Mouse (Mus musculus) liver, embryonic 16.5 days (tissue): ENCODE results near the gene Ddx20. TPM values are rescaled to one million over a fixed set of nuclear protein-coding genes. Genes with fewer than 3 reads are reported as not detected.

ENCODE experiments used
- ATAC-seq: fragments of 200-750 bp; cut with Nextera tagmentation; 2 replicates; pipeline ENCODE4 v1.8.0; 2017; ENCODE audit warnings: low read depth, mild to moderate bottlenecking, moderate number of reproducible peaks, moderate library complexity
- H3K27ac ChIP-seq: fragments of 300-500 bp; sonication (generic); 2 replicates; pipeline ENCODE4 v1.5.1; 2014; ENCODE audit warnings: mild to moderate bottlenecking, low read length
- H3K27me3 ChIP-seq: fragments of 300-500 bp; sonication (generic); 2 replicates; pipeline ENCODE4 v1.6.1; 2014; ENCODE audit warnings: low read depth, low read length, mixed read lengths; ENCODE audit not compliant: control insufficient read depth, insufficient read depth
- H3K36me3 ChIP-seq: fragments of 300-500 bp; sonication (generic); 2 replicates; pipeline ENCODE4 v1.6.1; 2014; ENCODE audit warnings: mild to moderate bottlenecking; ENCODE audit not compliant: control insufficient read depth, insufficient read depth
- H3K4me1 ChIP-seq: fragments of 300-500 bp; sonication (generic); 2 replicates; pipeline ENCODE4 v1.6.1; 2014; ENCODE audit warnings: low read depth, low read length, mixed read lengths; ENCODE audit not compliant: control insufficient read depth
- H3K4me2 ChIP-seq: fragments of 300-500 bp; sonication (generic); 2 replicates; pipeline ENCODE4 v1.6.1; 2014; ENCODE audit warnings: low read depth, low read length, mixed read lengths
- H3K4me3 ChIP-seq: fragments of 300-500 bp; sonication (generic); 2 replicates; pipeline ENCODE4 v1.5.1; 2014; ENCODE audit warnings: low read depth, mild to moderate bottlenecking, low read length
- H3K9ac ChIP-seq: fragments of 300-500 bp; sonication (generic); 2 replicates; pipeline ENCODE4 v1.6.1; 2014; ENCODE audit warnings: low read depth, low read length
- H3K9me3 ChIP-seq: fragments of 300-500 bp; sonication (generic); replicated peaks from 2 replicates; pipeline ENCODE4 v1.6.1; 2016; ENCODE audit warnings: low read length; ENCODE audit not compliant: control insufficient read depth
- WGBS: fragments of 180-500 bp; shearing (Covaris S2); extraction: QIAGEN DNeasy Blood & Tissue Kit; methylation state at CpG from one replicate; pipeline ENCODE4 v1.1.7; 2014; ENCODE audit not compliant: insufficient replicate concordance; 5-methylcytosine and 5-hydroxymethylcytosine counted together
- polyA plus RNA-seq: library from polyadenylated mRNA; unstranded; fragments of >200 nt; fragmentation: Nextera tagmentation; extraction: Ambion mirVana; gene quantifications from 2 replicates; pipeline ENCODE4 v1.2.1, GENCODE M21; 2015

Gene Ddx20
- polyA plus RNA-seq, 1 experiment from 2014 or later = 13.3 TPM

DNA sequence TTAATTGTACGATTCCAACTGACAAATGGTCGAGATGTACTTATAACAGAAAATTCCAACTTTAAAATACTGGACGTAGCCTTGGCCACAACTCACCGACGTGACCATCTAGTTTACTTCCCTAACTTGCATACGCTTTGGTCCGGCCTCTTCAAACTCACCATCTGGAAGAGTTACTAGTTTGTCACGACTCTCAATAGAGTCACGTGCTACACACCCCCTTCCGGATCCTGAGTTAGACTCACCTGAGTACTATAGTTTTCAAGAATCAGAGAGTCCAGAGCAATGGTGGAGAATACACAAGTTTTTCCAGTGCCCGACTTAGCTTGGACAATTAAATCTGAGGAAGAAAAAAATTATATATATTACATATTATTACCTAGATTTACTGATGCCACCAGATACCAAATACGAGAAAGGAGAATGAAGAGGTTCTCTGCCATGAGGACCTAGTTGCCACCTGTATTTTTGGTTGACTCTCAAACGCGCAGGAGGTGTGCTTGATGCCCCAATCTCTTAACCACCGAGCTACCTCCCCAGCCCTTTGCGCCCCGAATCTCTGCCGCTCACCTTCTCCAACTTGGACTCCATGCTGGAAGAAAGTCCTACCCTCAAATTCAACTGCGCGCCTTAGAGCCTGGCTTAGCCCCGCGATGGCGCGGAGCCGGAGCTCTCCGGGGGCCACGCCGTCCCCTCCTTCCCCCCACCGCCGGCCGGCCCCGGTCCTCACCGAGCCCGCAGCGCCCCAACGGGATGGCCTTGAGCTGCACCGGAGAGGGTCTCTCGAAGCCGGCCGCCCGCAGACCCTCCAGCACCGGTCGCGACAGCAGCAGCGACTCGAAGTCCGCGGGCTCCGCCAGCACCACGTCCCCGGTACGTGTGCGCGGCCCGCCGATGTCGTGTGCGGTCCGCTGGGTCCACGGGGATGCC is 715 bp downstream of the Ddx20 start:
- ATAC-seq = peak; percentile 33
- Histone ChIP-seq H3K4me1 (peaks cover 14% of the 10 kb centered on the region), H3K27me3 (no peaks in the 10 kb centered on the region), H3K9me3 (no peaks in the 10 kb centered on the region), H3K4me3 (peak overlapping the region; percentile 100), H3K4me2 (peak overlapping the region; percentile 84), H3K27ac (peak overlapping the region; percentile 87), H3K9ac (peak overlapping the region; percentile 98), H3K36me3 (peaks cover 13% of the 10 kb centered on the region)
- 4% methylated on average over 60 of the region's 60 CpGs for WGBS

DNA sequence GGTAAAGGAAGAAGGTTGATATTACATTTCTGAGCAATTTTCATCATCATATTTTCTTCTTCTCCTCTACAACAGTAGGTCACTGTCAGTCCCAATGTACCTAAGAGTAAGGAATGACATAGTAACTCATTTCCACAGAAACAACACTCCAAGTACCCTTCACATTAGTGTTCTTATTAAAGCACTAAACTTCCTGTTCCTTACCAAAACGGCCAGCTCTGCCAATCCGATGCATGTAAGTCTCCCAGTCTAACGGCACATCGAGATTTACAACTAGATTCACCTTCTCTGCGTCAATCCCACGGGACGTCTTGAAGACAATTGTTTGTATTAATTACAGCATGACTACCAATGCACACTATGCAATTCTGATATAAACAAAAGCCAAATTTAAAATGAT is 7.0 kb downstream of the Ddx20 start:
- ATAC-seq = no peak
- no peak overlapping the region for H3K4me3 ChIP-seq
- peaks cover 33% of the 10 kb centered on the region for H3K36me3 ChIP-seq
- no peaks in the 10 kb centered on the region for H3K9me3 ChIP-seq
- whole genome bisulfite sequencing = 86% methylated on average over 7 of the region's 7 CpGs
- no peak overlapping the region for H3K9ac ChIP-seq
- H3K27ac ChIP-seq = no peak overlapping the region
- H3K4me1 ChIP-seq = no peaks in the 10 kb centered on the region
- H3K4me2 ChIP-seq = no peak overlapping the region
- no peaks in the 10 kb centered on the region for H3K27me3 ChIP-seq

DNA sequence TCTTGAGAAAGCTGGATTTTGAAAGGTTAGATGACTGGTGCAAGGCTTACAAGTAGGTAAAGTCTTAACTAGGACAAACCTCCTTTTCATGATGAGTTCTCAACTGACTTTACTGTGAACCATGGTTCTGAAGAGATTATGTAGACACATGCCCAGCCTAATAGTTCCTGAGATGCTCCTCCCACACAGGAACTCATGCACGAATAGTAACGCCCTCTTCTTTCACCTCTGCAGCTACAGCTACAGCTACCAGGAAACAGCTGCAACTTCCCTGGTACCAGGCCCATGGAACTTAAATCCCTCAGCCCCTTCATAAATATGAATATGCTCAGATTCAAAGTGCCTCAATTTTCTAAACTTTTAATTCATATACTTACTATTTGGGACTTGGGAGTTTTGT is 11.4 kb downstream of the Ddx20 start:
- H3K4me2 ChIP-seq = no peak overlapping the region
- no peaks in the 10 kb centered on the region for H3K27me3 ChIP-seq
- H3K9me3 ChIP-seq = no peaks in the 10 kb centered on the region
- H3K9ac ChIP-seq = no peak overlapping the region
- H3K36me3 ChIP-seq = peaks cover 18% of the 10 kb centered on the region
- WGBS = 28% methylated on average over 2 of the region's 2 CpGs
- H3K4me3 ChIP-seq = no peak overlapping the region
- no peak overlapping the region for H3K27ac ChIP-seq
- no peaks in the 10 kb centered on the region for H3K4me1 ChIP-seq
- no peak for ATAC-seq

DNA sequence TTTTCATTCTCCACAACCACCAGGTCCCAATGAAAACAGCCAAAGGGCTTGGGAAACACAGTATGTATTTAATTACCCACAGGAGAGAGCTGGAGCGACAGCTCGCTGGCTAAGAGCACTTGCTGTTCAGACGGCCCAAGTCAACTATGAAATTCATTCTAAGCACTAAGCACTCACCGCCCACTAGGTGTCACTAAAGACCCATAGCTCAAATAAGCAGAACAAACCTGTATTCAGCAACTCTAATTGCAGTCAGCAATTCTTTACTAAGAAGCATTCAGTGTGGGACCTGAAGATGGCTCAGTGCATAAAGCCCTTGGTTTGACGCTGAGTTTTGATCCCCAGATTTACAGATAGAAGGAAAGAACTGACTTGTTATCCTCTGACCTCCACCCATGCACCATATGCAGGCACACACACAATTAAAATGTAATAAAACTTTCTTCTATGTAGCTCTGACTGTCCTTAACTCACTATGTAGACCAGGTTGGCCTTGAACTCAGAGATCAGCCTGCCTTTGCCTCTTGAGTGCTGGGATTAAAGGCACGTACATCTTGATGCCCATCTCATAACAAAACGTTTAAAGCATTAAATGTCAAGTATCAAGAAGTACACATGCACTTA is 12.7 kb downstream of the Ddx20 start:
- Histone ChIP-seq H3K36me3 (peaks cover 15% of the 10 kb centered on the region), H3K27me3 (no peaks in the 10 kb centered on the region), H3K4me1 (no peaks in the 10 kb centered on the region), H3K4me2 (no peak overlapping the region), H3K9me3 (no peaks in the 10 kb centered on the region), H3K4me3 (no peak overlapping the region), H3K9ac (no peak overlapping the region), H3K27ac (no peak overlapping the region)
- 23% methylated on average over 7 of the region's 7 CpGs for WGBS
- 0 out of 2 replicates have a peak, but pooled peaks have one; percentile 11 for ATAC-seq

DNA sequence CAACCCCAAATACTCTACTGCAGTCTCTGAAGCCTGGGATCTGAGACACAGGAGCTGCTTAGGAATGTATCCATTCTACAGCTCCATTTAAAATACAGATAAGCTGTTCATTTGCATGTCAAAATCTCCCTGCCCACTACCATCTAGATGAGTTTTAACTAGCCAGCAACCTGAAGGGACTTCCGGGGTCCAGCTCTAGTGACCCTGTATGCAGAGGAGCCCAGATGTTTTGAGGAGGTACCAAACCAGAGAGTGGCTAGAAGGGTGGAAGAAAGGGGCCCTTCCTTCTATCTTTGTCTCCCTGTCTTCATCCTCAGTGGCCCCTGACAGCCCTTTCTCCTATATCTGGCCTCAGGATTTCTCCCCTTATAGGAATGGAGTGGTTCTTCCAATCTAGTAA is 16.6 kb downstream of the Ddx20 start:
- no peak for ATAC-seq
- no peak overlapping the region for H3K9ac ChIP-seq
- H3K4me2 ChIP-seq = no peak overlapping the region
- H3K36me3 ChIP-seq = no peaks in the 10 kb centered on the region
- no peaks in the 10 kb centered on the region for H3K27me3 ChIP-seq
- no peaks in the 10 kb centered on the region for H3K4me1 ChIP-seq
- H3K9me3 ChIP-seq = no peaks in the 10 kb centered on the region
- WGBS = 64% methylated on average over 1 of the region's 1 CpGs
- H3K27ac ChIP-seq = no peak overlapping the region
- no peak overlapping the region for H3K4me3 ChIP-seq

DNA sequence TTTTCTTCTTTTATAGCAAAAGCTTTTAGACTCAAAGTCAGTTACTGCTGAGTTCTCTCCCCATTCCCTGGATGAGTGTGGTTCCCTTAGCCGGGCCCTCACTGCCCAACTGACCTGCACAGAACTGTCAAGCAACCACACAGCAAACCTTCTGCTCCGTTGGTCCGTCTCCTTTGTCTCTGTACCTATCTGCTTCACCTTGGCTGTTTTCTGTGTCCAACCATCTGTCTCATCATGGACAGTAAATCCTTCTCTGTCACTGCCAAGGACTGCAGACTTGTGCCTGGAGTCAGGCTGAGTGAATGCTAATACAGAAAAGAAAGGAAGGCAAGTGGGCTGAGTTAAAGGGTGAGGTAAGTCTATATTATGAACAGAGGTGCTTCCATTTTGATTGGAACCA is 17.6 kb downstream of the Ddx20 start:
- H3K4me1 ChIP-seq = peaks cover 3% of the 10 kb centered on the region
- H3K36me3 ChIP-seq = no peaks in the 10 kb centered on the region
- no peak overlapping the region for H3K27ac ChIP-seq
- ATAC-seq = no peak
- H3K9ac ChIP-seq = no peak overlapping the region
- no peaks in the 10 kb centered on the region for H3K27me3 ChIP-seq
- WGBS = 55% methylated on average over 3 of the region's 3 CpGs
- H3K4me2 ChIP-seq = no peak overlapping the region
- H3K4me3 ChIP-seq = no peak overlapping the region
- no peaks in the 10 kb centered on the region for H3K9me3 ChIP-seq

DNA sequence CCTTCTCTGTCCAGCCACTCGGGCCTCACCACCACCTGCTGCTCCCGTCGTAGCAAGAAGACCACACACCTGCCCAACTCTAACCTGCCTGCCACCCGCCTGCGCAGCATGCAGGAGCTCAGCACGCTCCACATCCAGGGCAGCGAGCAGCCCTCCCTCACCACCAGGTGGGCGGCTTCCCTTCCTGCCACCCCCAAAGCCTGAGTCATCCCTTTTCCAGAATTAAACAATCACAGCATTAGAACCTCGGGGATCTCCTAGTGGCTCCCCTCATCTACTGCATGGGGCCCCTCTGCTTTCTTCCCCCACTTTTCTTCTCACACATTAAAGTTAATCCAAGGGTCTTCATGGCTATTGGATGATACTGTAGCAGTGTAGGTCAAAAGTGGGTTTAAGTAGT is 19.2 kb downstream of the Ddx20 start:
- no peak for ATAC-seq
- H3K4me2 ChIP-seq = no peak overlapping the region
- no peaks in the 10 kb centered on the region for H3K9me3 ChIP-seq
- no peaks in the 10 kb centered on the region for H3K27me3 ChIP-seq
- no peak overlapping the region for H3K27ac ChIP-seq
- WGBS = 34% methylated on average over 9 of the region's 9 CpGs
- H3K36me3 ChIP-seq = no peaks in the 10 kb centered on the region
- H3K4me3 ChIP-seq = no peak overlapping the region
- H3K9ac ChIP-seq = no peak overlapping the region
- H3K4me1 ChIP-seq = peaks cover 3% of the 10 kb centered on the region

DNA sequence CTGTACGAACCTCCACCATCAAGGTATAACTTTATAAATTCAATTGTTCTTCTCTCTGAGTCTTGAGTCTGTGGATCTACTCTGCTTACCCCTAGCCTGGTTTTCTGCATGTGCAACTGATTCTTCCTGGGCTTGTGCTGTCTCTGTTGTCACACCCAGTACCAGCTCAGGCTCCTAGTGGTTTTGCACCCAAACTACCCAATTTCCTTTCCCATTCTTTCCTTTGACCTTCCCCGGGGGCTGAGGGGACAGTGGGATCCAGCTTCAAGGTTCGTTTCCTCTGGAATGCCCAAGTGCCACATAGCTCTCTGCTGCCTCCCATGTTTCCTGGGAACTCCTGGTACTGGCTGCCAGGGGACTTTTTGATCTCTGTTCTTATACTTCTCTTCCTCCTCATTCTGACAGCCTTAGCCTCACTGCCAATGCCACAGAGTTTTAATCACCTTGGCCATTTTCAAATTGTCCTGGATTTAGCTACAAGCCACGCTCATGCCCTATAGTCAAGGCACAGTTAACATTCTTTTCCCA is 20.3 kb downstream of the Ddx20 start:
- 50% methylated on average over 4 of the region's 4 CpGs for WGBS
- H3K4me2 ChIP-seq = no peak overlapping the region
- H3K27ac ChIP-seq = no peak overlapping the region
- ATAC-seq = no peak
- no peaks in the 10 kb centered on the region for H3K27me3 ChIP-seq
- H3K4me1 ChIP-seq = peaks cover 3% of the 10 kb centered on the region
- H3K4me3 ChIP-seq = no peak overlapping the region
- no peaks in the 10 kb centered on the region for H3K9me3 ChIP-seq
- H3K36me3 ChIP-seq = no peaks in the 10 kb centered on the region
- H3K9ac ChIP-seq = no peak overlapping the region
